Mouse (Mus musculus) liver, embryonic 15.5 days (tissue): ENCODE measurements around the gene Ubald2. TPM values are rescaled to one million over a fixed set of nuclear protein-coding genes. Genes with fewer than 3 reads are reported as not detected.

Experiments used
- polyA plus RNA-seq: library from polyadenylated mRNA; unstranded; fragments of >200 nt; fragmentation: Nextera tagmentation; extraction: Ambion mirVana; gene quantifications from 2 replicates; pipeline ENCODE4 v1.2.1, GENCODE M21; 2015

The Ubald2 gene
- polyA plus RNA-seq, 1 experiment from 2014 or later: 33.1 TPM

Other genes starting within 250 kb of the Ubald2 start
- gene Ten1, start 235.2 kb upstream of the Ubald2 start, polyA plus RNA-seq: 27.5 and 33.1 TPM in 2 replicates
- 32.5 and 41.8 TPM in 2 replicates for gene Acox1, start 235.0 kb upstream of the Ubald2 start, polyA plus RNA-seq
- gene Evpl, start 196.0 kb upstream of the Ubald2 start, polyA plus RNA-seq: 0.08 and 0.12 TPM in 2 replicates
- 37.2 and 40.2 TPM in 2 replicates for gene Srp68, start 159.9 kb upstream of the Ubald2 start, polyA plus RNA-seq
- gene Galr2, start 153.2 kb upstream of the Ubald2 start, polyA plus RNA-seq: not detected in 2 replicates
- gene Exoc7, start 126.9 kb upstream of the Ubald2 start, polyA plus RNA-seq: 19.1 and 20.1 TPM in 2 replicates
- gene Foxj1, start 98.7 kb upstream of the Ubald2 start, polyA plus RNA-seq: 0.78 and 1.1 TPM in 2 replicates
- 1.0 and 1.4 TPM in 2 replicates for gene Rnf157, start 21.1 kb upstream of the Ubald2 start, polyA plus RNA-seq
- not detected in 2 replicates for gene Qrich2, start 32.1 kb downstream of the Ubald2 start, polyA plus RNA-seq
- 45.1 and 49.0 TPM in 2 replicates for gene Prpsap1, start 60.1 kb downstream of the Ubald2 start, polyA plus RNA-seq
- 28.8 and 32.7 TPM in 2 replicates for gene Sphk1, start 96.8 kb downstream of the Ubald2 start, polyA plus RNA-seq
- gene Ube2o, start 147.4 kb downstream of the Ubald2 start, polyA plus RNA-seq: 38.1 and 51.7 TPM in 2 replicates
- gene Aanat, start 152.3 kb downstream of the Ubald2 start, polyA plus RNA-seq: not detected in 2 replicates
- gene Rhbdf2, start 192.9 kb downstream of the Ubald2 start, polyA plus RNA-seq: 7.2 and 7.5 TPM in 2 replicates
- 0.16 and 0.29 TPM in 2 replicates for gene Prcd, start 219.4 kb downstream of the Ubald2 start, polyA plus RNA-seq
- gene Cygb, start 220.2 kb downstream of the Ubald2 start, polyA plus RNA-seq: 0.84 and 1.0 TPM in 2 replicates